Comparison of ENCODE assay signal across 14 mouse cellular contexts in genomic region chr5:142391691-142392090, GRCm38 (mm10). TPM values are rescaled to one million over a fixed set of nuclear protein-coding genes. Genes with fewer than 3 reads are reported as not detected.
DNase-seq lines count a peak whose midpoint lies in the region; ATAC-seq and TF ChIP-seq lines count a peak whose summit lies in the region.
"Had no signal": no experiment of that assay in that cellular context is flagged by ENCODE, and none has a peak within 500 bp of the region (broad histone marks: within the 10 kb centered on the region; RNA-seq: fewer than 3 reads in every experiment).

No protein-coding gene starts in this region.

- peaks cover 24% of the 10 kb centered on the region for H3K4me1 ChIP-seq in forebrain, embryonic 11.5 days (replicated peaks; ENCODE audit: control insufficient read depth, insufficient read depth, low read length)
- H3K4me1 ChIP-seq in forebrain, postnatal 0 days (ENCODE audit: insufficient read depth) = 0 out of 2 replicates have a peak, but pooled peaks cover 2% of the 10 kb centered on the region
- peaks cover 13% of the 10 kb centered on the region for H3K4me1 ChIP-seq in hindbrain, embryonic 13.5 days (replicated peaks)
- peaks cover 2% of the 10 kb centered on the region; the same call in 1 of the 2 replicates for H3K4me1 ChIP-seq in hindbrain, embryonic 16.5 days (ENCODE audit: control insufficient read depth, insufficient read depth, low read depth, low read length)
- peaks cover 20% of the 10 kb centered on the region for H3K4me1 ChIP-seq in limb, embryonic 10.5 days

- ATAC-seq in forebrain, embryonic 11.5 days (replicated peaks; ENCODE audit: low FRiP score) = no peak
- ATAC-seq in forebrain, postnatal 0 days = no peak
- no peak for ATAC-seq in hindbrain, embryonic 13.5 days (ENCODE audit: low FRiP score)
- no peak for ATAC-seq in hindbrain, embryonic 16.5 days

- no peak overlapping the region; the same call in 1 of the 2 replicates for H3K9ac ChIP-seq in forebrain, embryonic 11.5 days (ENCODE audit: low read length)
- H3K9ac ChIP-seq in forebrain, postnatal 0 days = no peak overlapping the region
- no peak overlapping the region for H3K9ac ChIP-seq in hindbrain, embryonic 13.5 days
- no peak overlapping the region for H3K9ac ChIP-seq in hindbrain, embryonic 16.5 days (ENCODE audit: low read depth, low read length)
- H3K9ac ChIP-seq: liver, embryonic 14.5 days; neural tube, embryonic 12.5 days had no signal

- no peak for DNase-seq in forebrain, embryonic 11.5 days (ENCODE audit: low spot score)
- no peak for DNase-seq in forebrain, postnatal 0 days
- peak; percentile 48 for DNase-seq in CD4-positive, CD25-positive, alpha-beta regulatory T cell, adult 2 months (ENCODE audit: low read depth, low spot score)
- DNase-seq in limb, embryonic 10.5 days (ENCODE audit: low spot score) = no peak
- DNase-seq in left cerebral cortex, postnatal 14 days (ENCODE audit: low spot score in 2 of 2) = no peak
- no peak for DNase-seq in layer of hippocampus, adult 2 months (ENCODE audit: low spot score in 2 of 2)
- DNase-seq: cerebellum, adult 11 months; heart, postnatal 10 days; kidney, adult 18-20 months; spleen, adult 18-20 months had no signal

- no peaks in the 10 kb centered on the region for H3K27me3 ChIP-seq in forebrain, embryonic 11.5 days (ENCODE audit: control insufficient read depth, insufficient read depth, low read length)
- H3K27me3 ChIP-seq in forebrain, postnatal 0 days (ENCODE audit: insufficient read depth, low read length) = no peaks in the 10 kb centered on the region
- no peaks in the 10 kb centered on the region for H3K27me3 ChIP-seq in hindbrain, embryonic 13.5 days
- H3K27me3 ChIP-seq in hindbrain, embryonic 16.5 days (replicated peaks; ENCODE audit: control insufficient read depth, insufficient read depth, low read length) = no peaks in the 10 kb centered on the region
- H3K27me3 ChIP-seq in limb, embryonic 10.5 days (ENCODE audit: low read depth, poor library complexity, severe bottlenecking) = no peaks in the 10 kb centered on the region
- H3K27me3 ChIP-seq: neural tube, embryonic 12.5 days had no signal

- TF ChIP-seq CTCF in forebrain, postnatal 0 days (IDR thresholded peaks at IDR 0.05; ENCODE audit: low read depth) = no peak
- TF ChIP-seq CTCF in layer of hippocampus, adult 2 months (conservative IDR thresholded peaks at IDR 0.05) = no peak

- no peaks in the 10 kb centered on the region for H3K36me3 ChIP-seq in forebrain, embryonic 11.5 days (ENCODE audit: control insufficient read depth, insufficient read depth, low read length)
- H3K36me3 ChIP-seq in forebrain, postnatal 0 days (ENCODE audit: insufficient read depth) = no peaks in the 10 kb centered on the region
- H3K36me3 ChIP-seq in hindbrain, embryonic 13.5 days = no peaks in the 10 kb centered on the region
- H3K36me3 ChIP-seq in hindbrain, embryonic 16.5 days (ENCODE audit: control insufficient read depth, insufficient read depth, low read length) = no peaks in the 10 kb centered on the region
- H3K36me3 ChIP-seq in limb, embryonic 10.5 days = no peaks in the 10 kb centered on the region
- H3K36me3 ChIP-seq: neural tube, embryonic 12.5 days had no signal

- no peak overlapping the region for H3K4me2 ChIP-seq in forebrain, embryonic 11.5 days (ENCODE audit: low read depth, low read length, severe bottlenecking)
- no peak overlapping the region for H3K4me2 ChIP-seq in forebrain, postnatal 0 days (ENCODE audit: low read depth)
- H3K4me2 ChIP-seq in hindbrain, embryonic 13.5 days = no peak overlapping the region
- H3K4me2 ChIP-seq in hindbrain, embryonic 16.5 days (ENCODE audit: low read length) = no peak overlapping the region
- H3K4me2 ChIP-seq: neural tube, embryonic 12.5 days had no signal

- H3K4me3 ChIP-seq in forebrain, embryonic 11.5 days (ENCODE audit: low read depth, low read length) = no peak overlapping the region
- no peak overlapping the region for H3K4me3 ChIP-seq in forebrain, postnatal 0 days (ENCODE audit: low read depth, low read length)
- no peak overlapping the region for H3K4me3 ChIP-seq in hindbrain, embryonic 13.5 days
- H3K4me3 ChIP-seq in hindbrain, embryonic 16.5 days (ENCODE audit: low read length) = no peak overlapping the region
- no peak overlapping the region for H3K4me3 ChIP-seq in limb, embryonic 10.5 days
- H3K4me3 ChIP-seq in layer of hippocampus, adult 2 months = no peak overlapping the region
- H3K4me3 ChIP-seq: neural tube, embryonic 12.5 days had no signal

- WGBS in forebrain, embryonic 11.5 days = 56% methylated on average over 5 of the region's 5 CpGs
- 50% methylated on average over 5 of the region's 5 CpGs for WGBS in forebrain, postnatal 0 days
- 39% methylated on average over 5 of the region's 5 CpGs for WGBS in hindbrain, embryonic 13.5 days
- 33% methylated on average over 5 of the region's 5 CpGs for WGBS in hindbrain, embryonic 16.5 days
- WGBS in limb, embryonic 10.5 days = 88% methylated on average over 5 of the region's 5 CpGs

- H3K9me3 ChIP-seq in forebrain, embryonic 11.5 days (ENCODE audit: control insufficient read depth, low read length) = no peaks in the 10 kb centered on the region
- H3K9me3 ChIP-seq in forebrain, postnatal 0 days (ENCODE audit: low read length) = no peaks in the 10 kb centered on the region
- H3K9me3 ChIP-seq in hindbrain, embryonic 13.5 days = no peaks in the 10 kb centered on the region
- H3K9me3 ChIP-seq in hindbrain, embryonic 16.5 days (ENCODE audit: control insufficient read depth, low read length) = no peaks in the 10 kb centered on the region
- H3K9me3 ChIP-seq in limb, embryonic 10.5 days (replicated peaks) = no peaks in the 10 kb centered on the region
- H3K9me3 ChIP-seq: neural tube, embryonic 12.5 days had no signal

- intact Hi-C loops in left cerebral cortex, postnatal 14 days (cut with DNase I) = no loop called here

- H3K27ac ChIP-seq in forebrain, embryonic 11.5 days (ENCODE audit: low read depth, low read length) = peak overlapping the region; percentile 7; the same call in 1 of the 2 replicates
- H3K27ac ChIP-seq in forebrain, postnatal 0 days (ENCODE audit: low read depth, low read length) = no peak overlapping the region
- H3K27ac ChIP-seq in hindbrain, embryonic 13.5 days = 0 out of 2 replicates have a peak overlapping the region, but pooled peaks have one; percentile 30
- H3K27ac ChIP-seq in hindbrain, embryonic 16.5 days (ENCODE audit: low read depth, low read length) = no peak overlapping the region
- peak overlapping the region; percentile 44; the same call in 1 of the 2 replicates for H3K27ac ChIP-seq in limb, embryonic 10.5 days
- H3K27ac ChIP-seq in layer of hippocampus, adult 2 months = no peak overlapping the region
- H3K27ac ChIP-seq: liver, embryonic 14.5 days; neural tube, embryonic 12.5 days had no signal

RNA-seq across cellular contexts. Expression of gene Foxk1, which starts 9.6 kb away (rescaled TPM):
- 5.0 and 6.1 TPM in 2 replicates for polyA plus RNA-seq in forebrain, embryonic 11.5 days (2014; fragmentation: Nextera tagmentation; extraction: Ambion mirVana)
- 13.8 and 19.0 TPM in 2 replicates for total RNA-seq in forebrain, postnatal 0 days (2014; rRNA removed)
- polyA plus RNA-seq in forebrain, postnatal 0 days (2015; fragmentation: Nextera tagmentation; extraction: Ambion mirVana) = 3.2 and 5.0 TPM in 2 replicates
- polyA plus RNA-seq in hindbrain, embryonic 13.5 days (2015; fragmentation: Nextera tagmentation; extraction: Ambion mirVana) = 5.3 and 5.6 TPM in 2 replicates
- 3.1 and 5.1 TPM in 2 replicates for polyA plus RNA-seq in hindbrain, embryonic 16.5 days (2015; fragmentation: Nextera tagmentation; extraction: Ambion mirVana)
- polyA plus RNA-seq in limb, embryonic 10.5 days (2016; fragmentation: Nextera tagmentation; extraction: Ambion mirVana) = 3.5 and 4.5 TPM in 2 replicates
- 10 to 100 TPM; 40.6 to 43.4 TPM for total RNA-seq in left cerebral cortex, postnatal 14 days (2021)
- total RNA-seq in layer of hippocampus, adult 2 months (2021) = 10 to 100 TPM; 53.0 to 60.3 TPM

Comparison
In these comparisons a context has a peak if more than half of its experiments do, and no peak if none do; other contexts are left out.
1. H3K27ac ChIP-seq: peak in forebrain, embryonic 11.5 days (single experiment), hindbrain, embryonic 13.5 days (single experiment) and limb, embryonic 10.5 days (single experiment); none in forebrain, postnatal 0 days (single experiment), hindbrain, embryonic 16.5 days (single experiment) and layer of hippocampus, adult 2 months (single experiment).